Mouse (Mus musculus) testis, adult 2 months (tissue): ENCODE results near the gene Zfp600.
"Not testable (repeated sequence)": the region's sequence is repeated elsewhere in the genome, so short reads cannot be mapped to it uniquely, and the experiment has no call there.

Experiments
- CTCF ChIP-seq: fragments of 200-500 bp; IDR thresholded peaks from 2 replicates; pipeline ENCODE4 v1.5.1; 2012; ENCODE audit warnings: low read depth, mild to moderate bottlenecking, inconsistent platforms, low read length, moderate library complexity; ENCODE audit not compliant: control insufficient read depth, insufficient read depth, insufficient replicate concordance
- POLR2A ChIP-seq: fragments of 200-500 bp; IDR thresholded peaks from 2 replicates; pipeline ENCODE4 v1.6.1; 2012; ENCODE audit warnings: low read depth, mild to moderate bottlenecking, inconsistent platforms, low read length, moderate library complexity; ENCODE audit not compliant: control insufficient read depth

GRCm38 (mm10) chr4:146239252-146240244, 82.9 kb downstream of the Zfp600 start:
- not testable (repeated sequence) for TF ChIP-seq POLR2A, CTCF
